Mouse (Mus musculus) gastrocnemius, adult 8-10 months (tissue): ENCODE data around the gene Tekt2. TPM values are rescaled to one million over a fixed set of nuclear protein-coding genes. Genes with fewer than 3 reads are reported as not detected.

Experiments used
- DNase-seq, 2 experiments: peaks; one replicate each; pipeline ENCODE4 v3.0.0; 2022; ENCODE audit warnings: low spot score in 2 of 2
- total RNA-seq, 4 experiments: library from RNA; stranded (reverse); gene quantifications; 2 replicates each; pipeline ENCODE4 v1.2.4; 2022

The Tekt2 gene
- total RNA-seq, result under 1 TPM in 3 of 4 experiments, not detected in 1; 0.17 to 0.87 (median 0.40) TPM

- no peak for DNase-seq
Measured at GRCm38 (mm10) chr4:126325281-126325861, at the start of gene Tekt2. Tekt2 (minus strand) TSS chr4:126325688.

GRCm38 (mm10) chr4:126371497-126371896, 46.0 kb upstream of the Tekt2 start:
- DNase-seq, result no peak

GRCm38 (mm10) chr4:126360069-126360468, 34.6 kb upstream of the Tekt2 start:
- no peak for DNase-seq

- DNase-seq, result no peak
Measured at GRCm38 (mm10) chr4:126343451-126343850, 18.0 kb upstream of the Tekt2 start.

DNA sequence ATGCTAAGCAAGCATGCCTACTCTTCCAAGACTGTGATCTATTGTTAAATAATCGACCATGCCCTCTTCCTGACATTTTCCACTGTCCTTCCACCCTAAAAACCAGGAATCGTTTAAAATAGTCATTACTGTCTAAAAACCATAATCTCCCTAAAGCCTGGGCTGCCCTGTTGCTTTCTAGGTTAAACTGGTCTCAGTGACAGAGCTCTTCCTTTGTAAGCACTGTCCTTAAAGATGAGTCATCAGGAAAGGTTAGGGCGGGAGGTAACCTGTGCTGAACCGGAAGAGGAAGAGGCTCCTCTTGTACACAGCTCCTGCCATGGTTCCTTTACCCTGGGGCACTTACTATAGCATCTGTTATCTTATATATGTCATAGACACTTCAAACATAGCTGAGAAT, 14.0 kb upstream of the Tekt2 start:
- DNase-seq, result no peak

DNA sequence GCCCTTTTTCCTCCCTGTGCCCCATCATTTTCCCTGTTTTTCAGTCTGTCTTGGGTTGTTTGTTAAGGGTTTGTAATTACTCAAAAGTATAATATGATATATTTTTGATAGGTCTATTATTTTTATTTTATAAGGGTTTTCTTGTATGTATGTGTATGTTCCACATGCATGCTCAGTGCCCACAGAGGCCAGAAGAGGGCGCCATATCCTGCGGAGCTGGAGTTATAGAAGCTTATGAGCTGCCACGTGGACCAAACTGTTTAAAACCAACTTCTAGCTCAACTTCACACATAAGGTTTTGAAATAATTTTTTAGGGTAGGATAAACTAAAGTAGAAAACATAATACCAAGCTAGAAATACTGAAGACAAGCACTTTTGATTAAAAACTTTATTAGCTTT, 6.9 kb upstream of the Tekt2 start:
- no peak for DNase-seq

DNA sequence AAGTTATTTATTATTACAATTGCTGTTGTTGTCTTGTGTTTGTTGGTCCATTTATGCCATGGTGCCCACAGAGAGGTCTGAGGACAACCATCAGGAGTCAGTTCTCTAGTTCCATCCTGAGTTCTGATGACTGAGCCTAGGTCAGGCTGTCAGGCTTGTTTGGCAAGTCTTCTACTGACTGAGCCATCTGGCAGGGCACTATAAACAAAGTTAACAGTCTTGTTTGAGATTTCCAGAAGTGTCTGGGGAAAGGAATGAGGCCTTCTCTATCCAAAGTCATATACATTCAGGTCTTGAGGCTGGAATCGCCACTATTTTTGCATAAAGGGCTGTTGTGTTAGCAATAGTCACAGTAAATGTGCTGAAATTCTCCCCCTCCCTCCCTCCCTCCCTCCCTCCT, 6.3 kb upstream of the Tekt2 start:
- no peak for DNase-seq

GRCm38 (mm10) chr4:126330295-126330694, 4.8 kb upstream of the Tekt2 start:
- DNase-seq, result no peak

- DNase-seq, result no peak
Measured at GRCm38 (mm10) chr4:126326036-126326435, 548 bp upstream of the Tekt2 start.

- DNase-seq, result no peak
Measured at GRCm38 (mm10) chr4:126324861-126325260, 627 bp downstream of the Tekt2 start.

GRCm38 (mm10) chr4:126322646-126323045, 2.8 kb downstream of the Tekt2 start:
- no peak for DNase-seq

DNA sequence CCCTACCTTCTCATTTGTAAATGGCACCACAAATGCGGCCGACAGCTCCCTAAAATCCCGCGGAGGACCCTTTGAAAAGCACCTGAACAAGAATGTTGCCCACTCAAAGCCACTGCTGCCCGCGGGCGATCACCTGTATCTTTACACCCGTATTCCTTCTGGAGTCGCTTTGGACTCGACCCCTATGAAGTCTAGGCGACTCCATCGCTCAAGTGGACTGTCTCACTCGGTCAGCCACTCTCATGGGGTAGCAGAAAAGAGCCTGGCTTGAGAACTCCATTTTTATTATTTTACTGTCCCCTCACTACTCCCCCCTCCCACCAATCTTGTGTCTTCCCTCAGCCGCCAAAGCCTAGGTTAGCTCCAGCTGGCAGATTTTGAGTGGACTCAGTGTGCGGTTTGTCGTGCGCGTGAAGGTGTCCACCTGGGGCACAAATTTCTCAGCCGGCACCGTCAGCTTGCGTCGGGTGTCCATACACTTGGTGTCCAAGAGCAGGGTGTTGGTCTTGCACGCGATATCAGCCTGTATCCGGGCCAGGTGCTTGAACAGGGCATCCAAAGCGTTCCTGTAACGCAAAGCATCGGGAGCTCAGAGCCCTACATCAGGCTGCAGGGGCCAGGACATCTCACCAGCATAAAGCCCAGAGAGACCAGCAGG, 3.5 kb downstream of the Tekt2 start:
- no peak for DNase-seq

DNA sequence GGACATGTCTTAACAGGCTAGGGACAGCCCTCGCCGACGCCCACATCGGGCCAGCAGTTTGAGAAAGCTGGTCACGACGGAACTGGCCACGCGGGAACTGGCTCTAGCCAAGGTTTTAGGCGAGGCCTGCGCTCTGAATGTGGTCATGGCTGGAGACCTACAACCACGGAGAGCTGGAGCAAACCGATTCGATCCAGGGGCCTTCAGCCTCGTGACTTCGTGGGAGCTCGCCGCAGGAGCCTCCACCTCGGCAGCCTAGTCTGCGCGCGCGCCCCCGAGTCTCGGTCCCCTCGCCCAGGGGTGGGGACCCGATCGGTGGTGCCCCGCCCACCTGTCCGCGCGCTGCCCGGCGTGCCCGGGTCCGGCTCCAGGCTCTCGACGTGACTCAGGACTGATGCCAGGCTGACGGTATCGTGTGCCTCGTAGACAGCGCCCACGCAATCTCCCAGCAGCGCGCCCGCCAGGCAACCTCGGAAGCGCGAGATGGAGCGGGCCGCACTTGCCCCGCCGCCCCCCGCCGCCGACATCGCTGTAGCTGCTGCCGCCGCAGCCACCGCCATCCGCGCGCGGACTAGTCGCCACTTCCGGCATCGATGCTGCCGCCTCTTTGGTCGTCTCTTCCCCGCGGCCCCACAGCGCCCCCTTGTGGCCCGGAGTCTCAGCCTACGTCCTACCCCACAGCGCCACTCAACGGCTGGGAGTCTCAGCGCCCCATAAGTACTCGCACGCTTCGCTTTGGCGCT, 4.2 kb downstream of the Tekt2 start, which contains the start of gene Adprhl2:
Gene Adprhl2, minus strand, starts transcription at position 593 of the 743 bp plus-strand sequence.
- peak; percentile 96 to 97 for DNase-seq

DNA sequence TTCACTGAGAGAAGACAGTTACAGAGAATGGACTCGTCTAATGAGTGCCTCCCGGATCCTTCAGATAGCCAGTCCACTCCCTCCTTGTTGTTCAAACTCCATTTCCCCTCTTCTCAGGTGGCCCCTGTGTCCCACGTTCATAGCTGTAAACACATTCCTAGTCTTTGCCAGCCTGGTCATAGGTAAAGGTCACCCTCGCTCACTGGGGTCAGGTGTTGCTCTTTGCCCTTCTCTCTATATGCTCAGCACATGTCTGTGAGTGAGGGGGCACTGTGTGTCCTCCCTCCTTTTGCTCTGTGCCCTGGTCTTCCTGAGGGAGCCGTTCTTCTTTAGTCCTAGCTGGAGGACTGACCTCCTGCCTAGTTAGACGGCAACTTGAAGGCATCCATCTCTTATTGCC, 5.7 kb downstream of the Tekt2 start:
- no peak for DNase-seq

GRCm38 (mm10) chr4:126316443-126317040, 8.9 kb downstream of the Tekt2 start:
- no peak for DNase-seq

DNA sequence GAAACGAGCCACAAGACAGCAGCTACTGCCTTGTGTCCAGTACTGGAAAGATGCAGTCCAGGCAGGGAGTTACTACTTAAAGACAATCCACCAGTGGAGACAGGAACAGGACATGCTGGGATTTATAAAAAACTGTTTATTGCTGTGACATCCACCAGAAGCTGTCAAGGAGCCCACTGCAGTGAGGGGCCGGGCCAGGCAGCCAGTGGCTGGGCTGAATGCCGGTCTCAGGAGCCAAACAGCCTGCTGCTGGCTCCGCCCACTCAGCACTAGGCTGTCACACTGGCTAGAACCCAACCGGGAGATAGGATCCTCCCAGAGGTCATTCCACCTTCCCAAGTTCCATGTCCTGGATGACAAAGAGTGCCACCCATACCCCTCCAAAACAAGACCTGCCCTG, 9.6 kb downstream of the Tekt2 start:
- no peak for DNase-seq

DNA sequence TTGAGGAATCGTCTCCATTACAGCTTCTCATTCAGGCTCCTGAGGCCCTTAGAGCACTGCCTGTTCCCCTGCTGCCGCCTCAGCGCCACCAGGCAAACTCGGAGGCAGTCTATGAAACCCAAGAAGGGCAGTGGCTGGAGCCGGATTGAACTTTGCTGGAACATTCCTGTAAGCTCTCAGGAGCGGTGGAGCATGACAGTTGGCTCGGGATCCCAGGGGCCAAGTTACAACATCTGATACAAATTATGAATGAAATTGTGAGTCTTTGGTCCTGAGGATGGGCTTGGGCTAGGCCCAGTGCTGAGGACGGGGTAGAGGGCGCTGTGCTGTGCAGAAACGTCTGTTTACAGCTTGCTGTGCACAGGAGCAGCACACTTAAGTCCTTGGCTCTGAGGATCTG, 11.1 kb downstream of the Tekt2 start:
- peak; percentile 66 to 69 for DNase-seq

- DNase-seq, result no peak
Measured at GRCm38 (mm10) chr4:126313202-126313601, 12.3 kb downstream of the Tekt2 start.

- no peak for DNase-seq
Measured at GRCm38 (mm10) chr4:126311566-126312200, 13.8 kb downstream of the Tekt2 start.

- DNase-seq, result no peak
Measured at GRCm38 (mm10) chr4:126310344-126310743, 15.1 kb downstream of the Tekt2 start.

- peak; percentile 88 to 91 for DNase-seq
Measured at GRCm38 (mm10) chr4:126309922-126310309, 15.6 kb downstream of the Tekt2 start.
